Mouse (Mus musculus) stomach, embryonic 14.5 days (tissue): Measurements from ENCODE around the gene Sdsl. TPM values are rescaled to one million over a fixed set of nuclear protein-coding genes. Genes with fewer than 3 reads are reported as not detected.

ENCODE experiments used
- ATAC-seq: fragments of 200-750 bp; cut with Nextera tagmentation; 2 replicates; pipeline ENCODE4 v1.8.0; 2017; ENCODE audit warnings: low read depth, moderate TSS enrichment; ENCODE audit not compliant: insufficient number of reproducible peaks, insufficient read depth, low FRiP score
- H3K27ac ChIP-seq: fragments of 300-500 bp; sonication (generic); 2 replicates; pipeline ENCODE4 v1.5.1; 2014; ENCODE audit warnings: mild to moderate bottlenecking, low read length, moderate library complexity, mixed read lengths
- H3K27me3 ChIP-seq: fragments of 300-500 bp; sonication (generic); 2 replicates; pipeline ENCODE4 v1.6.1; 2014; ENCODE audit warnings: low read length, control low read depth, mixed read lengths; ENCODE audit not compliant: control insufficient read depth, insufficient read depth
- H3K36me3 ChIP-seq: fragments of 300-500 bp; sonication (generic); 2 replicates; pipeline ENCODE4 v1.6.1; 2014; ENCODE audit warnings: mild to moderate bottlenecking, control low read depth, low read length, moderate library complexity, mixed read lengths; ENCODE audit not compliant: control insufficient read depth, insufficient read depth
- H3K4me1 ChIP-seq: fragments of 300-500 bp; sonication (generic); 2 replicates; pipeline ENCODE4 v1.6.1; 2014; ENCODE audit warnings: low read length, control low read depth, mixed read lengths; ENCODE audit not compliant: control insufficient read depth, insufficient read depth
- H3K4me2 ChIP-seq: fragments of 300-500 bp; sonication (generic); replicated peaks from 2 replicates; pipeline ENCODE4 v1.6.1; 2014; ENCODE audit warnings: low read depth, low read length, control low read depth
- H3K4me3 ChIP-seq: fragments of 300-500 bp; sonication (generic); 2 replicates; pipeline ENCODE4 v1.5.1; 2014; ENCODE audit warnings: low read depth, low read length, control low read depth
- H3K9ac ChIP-seq: fragments of 300-500 bp; sonication (generic); replicated peaks from 2 replicates; pipeline ENCODE4 v1.6.1; 2014; ENCODE audit warnings: low read depth, mild to moderate bottlenecking, control low read depth, low read length, moderate library complexity, mixed read lengths
- H3K9me3 ChIP-seq: fragments of 300-500 bp; sonication (generic); 2 replicates; pipeline ENCODE4 v1.6.1; 2016; ENCODE audit warnings: low read depth, low read length, control low read depth; ENCODE audit not compliant: control insufficient read depth
- WGBS: fragments of 180-500 bp; shearing (Covaris S2); extraction: QIAGEN DNeasy Blood & Tissue Kit; methylation state at CpG from one replicate; pipeline ENCODE4 v1.1.7; 2014; 5-methylcytosine and 5-hydroxymethylcytosine counted together
- polyA plus RNA-seq: library from polyadenylated mRNA; unstranded; fragments of >200 nt; fragmentation: Nextera tagmentation; extraction: Ambion mirVana; gene quantifications from 2 replicates; pipeline ENCODE4 v1.2.1, GENCODE M21; 2014

The Sdsl gene
- polyA plus RNA-seq, 1 experiment from 2014 or later: 5.8 TPM

DNA sequence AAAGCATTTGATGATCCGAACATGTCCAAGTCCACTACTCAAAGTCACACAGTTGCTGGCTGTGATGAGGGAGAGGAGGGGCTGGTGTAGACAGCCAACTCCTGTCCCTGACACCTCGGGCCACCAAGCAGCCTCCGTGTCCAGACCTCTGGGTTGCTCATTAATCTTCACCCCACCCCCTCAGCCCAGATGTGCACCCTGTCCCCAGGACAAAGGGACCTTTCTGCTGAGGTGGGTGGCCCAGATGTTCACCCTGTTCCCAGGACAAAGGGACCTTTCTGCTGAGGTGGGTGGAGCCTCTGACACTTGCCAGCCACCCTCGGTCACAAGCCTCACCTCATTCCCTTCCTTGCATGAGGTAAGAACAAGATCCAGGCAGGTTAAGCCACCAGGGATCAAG, 1.1 kb downstream of the Sdsl start:
- ATAC-seq: no peak
- 49% methylated on average over 4 of the region's 4 CpGs for WGBS
- Histone ChIP-seq H3K9me3 (no peaks in the 10 kb centered on the region), H3K4me3 (no peak overlapping the region), H3K4me2 (no peak overlapping the region), H3K27ac (no peak overlapping the region), H3K9ac (no peak overlapping the region), H3K36me3 (no peaks in the 10 kb centered on the region), H3K27me3 (no peaks in the 10 kb centered on the region), H3K4me1 (no peaks in the 10 kb centered on the region)

DNA sequence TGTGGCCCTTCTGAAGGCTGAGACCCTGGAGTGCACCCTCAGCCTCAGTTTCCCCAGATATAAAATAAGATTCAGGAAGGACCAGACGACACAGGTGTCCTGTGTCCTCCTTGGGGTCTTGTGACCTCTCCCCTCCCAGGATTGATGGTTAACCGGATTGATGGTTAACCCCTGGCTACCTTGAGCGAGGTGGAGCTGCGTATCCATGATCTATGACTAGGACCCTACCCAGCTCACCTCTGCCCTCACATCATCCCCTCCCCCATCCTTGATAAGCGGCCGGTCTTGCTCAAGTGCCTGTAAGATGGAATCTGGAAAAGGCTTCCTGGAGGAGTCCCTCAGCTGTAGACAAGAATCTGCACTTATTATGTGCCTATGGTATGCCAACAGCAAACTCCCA, 3.8 kb downstream of the Sdsl start:
- 48% methylated on average over 6 of the region's 6 CpGs for WGBS
- H3K27me3 ChIP-seq: no peaks in the 10 kb centered on the region
- H3K9ac ChIP-seq: no peak overlapping the region
- H3K4me2 ChIP-seq: no peak overlapping the region
- no peak for ATAC-seq
- no peaks in the 10 kb centered on the region for H3K4me1 ChIP-seq
- no peak overlapping the region for H3K4me3 ChIP-seq
- no peaks in the 10 kb centered on the region for H3K36me3 ChIP-seq
- no peaks in the 10 kb centered on the region for H3K9me3 ChIP-seq
- H3K27ac ChIP-seq: no peak overlapping the region

DNA sequence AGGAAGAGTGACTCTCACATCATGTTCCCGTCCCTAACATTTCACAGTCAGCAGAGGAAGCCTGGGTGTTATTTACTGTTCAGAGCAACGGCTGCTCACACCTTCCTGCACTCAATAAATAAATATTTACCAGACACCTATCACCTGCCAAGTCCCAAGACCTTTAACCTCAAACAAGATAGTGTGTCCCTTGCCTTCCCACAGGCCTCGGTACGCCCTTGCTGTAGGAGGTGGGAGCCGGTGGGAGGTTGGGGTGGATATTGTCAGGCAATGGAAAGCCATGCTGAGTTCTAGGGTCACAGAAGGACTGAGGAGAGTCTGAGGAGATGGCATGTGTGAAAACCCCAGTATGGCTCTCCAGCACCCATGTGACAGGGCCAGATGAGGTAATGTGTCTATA, 4.3 kb downstream of the Sdsl start:
- no peak overlapping the region for H3K27ac ChIP-seq
- no peak for ATAC-seq
- H3K4me2 ChIP-seq: no peak overlapping the region
- H3K27me3 ChIP-seq: no peaks in the 10 kb centered on the region
- no peak overlapping the region for H3K4me3 ChIP-seq
- H3K36me3 ChIP-seq: no peaks in the 10 kb centered on the region
- H3K9ac ChIP-seq: no peak overlapping the region
- H3K9me3 ChIP-seq: no peaks in the 10 kb centered on the region
- H3K4me1 ChIP-seq: no peaks in the 10 kb centered on the region
- 61% methylated on average over 5 of the region's 5 CpGs for WGBS

DNA sequence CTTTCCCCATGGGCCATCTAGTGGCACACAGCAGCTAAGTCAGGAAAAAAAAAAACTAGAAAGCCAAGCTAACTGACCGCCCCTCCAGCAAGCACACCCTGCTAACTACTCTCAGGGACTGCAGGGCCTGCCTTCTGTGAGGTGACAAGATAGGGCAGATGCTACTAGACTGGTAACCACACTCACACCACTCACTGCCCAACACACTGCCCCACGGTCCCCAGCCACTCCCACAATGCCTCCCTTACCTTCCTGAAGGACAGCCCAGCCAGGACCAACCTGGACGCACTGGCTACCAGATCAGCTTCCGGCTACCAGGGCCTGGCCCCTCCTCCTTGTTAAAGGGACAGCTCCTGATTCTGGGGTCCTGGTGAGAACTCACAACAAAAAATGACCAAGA, 5.6 kb downstream of the Sdsl start:
- H3K36me3 ChIP-seq: no peaks in the 10 kb centered on the region
- no peak overlapping the region for H3K9ac ChIP-seq
- H3K4me1 ChIP-seq: no peaks in the 10 kb centered on the region
- no peak overlapping the region for H3K27ac ChIP-seq
- H3K4me3 ChIP-seq: peak overlapping the region; percentile 5; the same call in 1 of the 2 replicates
- no peaks in the 10 kb centered on the region for H3K27me3 ChIP-seq
- H3K4me2 ChIP-seq: peak overlapping the region; percentile 8; the same call in 1 of the 2 replicates
- no peak for ATAC-seq
- WGBS: 6% methylated on average over 4 of the region's 4 CpGs
- no peaks in the 10 kb centered on the region for H3K9me3 ChIP-seq

DNA sequence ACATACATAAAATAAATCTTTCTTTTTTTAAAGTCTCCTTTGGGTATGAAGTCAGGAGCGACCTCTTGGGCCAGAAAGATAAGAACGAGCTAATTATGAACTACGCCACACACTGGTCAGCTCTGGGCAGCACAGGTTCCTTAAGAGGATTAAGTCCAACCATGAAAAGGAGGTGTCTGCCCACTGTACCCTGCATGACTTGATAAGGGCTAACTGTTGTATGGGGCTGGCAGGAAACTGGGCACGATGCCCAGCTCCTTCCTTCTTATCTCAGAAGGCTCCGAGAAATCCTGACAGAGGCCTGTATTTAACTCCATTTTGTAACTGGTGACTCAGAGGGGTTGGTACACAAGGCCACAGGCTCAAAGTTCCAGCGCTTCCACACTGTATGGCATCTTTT, 6.8 kb downstream of the Sdsl start:
- 74% methylated on average over 6 of the region's 6 CpGs for WGBS
- H3K27me3 ChIP-seq: no peaks in the 10 kb centered on the region
- H3K4me1 ChIP-seq: no peaks in the 10 kb centered on the region
- H3K36me3 ChIP-seq: no peaks in the 10 kb centered on the region
- no peak for ATAC-seq
- H3K4me3 ChIP-seq: no peak overlapping the region
- H3K27ac ChIP-seq: no peak overlapping the region
- no peak overlapping the region for H3K4me2 ChIP-seq
- H3K9ac ChIP-seq: no peak overlapping the region
- no peaks in the 10 kb centered on the region for H3K9me3 ChIP-seq

DNA sequence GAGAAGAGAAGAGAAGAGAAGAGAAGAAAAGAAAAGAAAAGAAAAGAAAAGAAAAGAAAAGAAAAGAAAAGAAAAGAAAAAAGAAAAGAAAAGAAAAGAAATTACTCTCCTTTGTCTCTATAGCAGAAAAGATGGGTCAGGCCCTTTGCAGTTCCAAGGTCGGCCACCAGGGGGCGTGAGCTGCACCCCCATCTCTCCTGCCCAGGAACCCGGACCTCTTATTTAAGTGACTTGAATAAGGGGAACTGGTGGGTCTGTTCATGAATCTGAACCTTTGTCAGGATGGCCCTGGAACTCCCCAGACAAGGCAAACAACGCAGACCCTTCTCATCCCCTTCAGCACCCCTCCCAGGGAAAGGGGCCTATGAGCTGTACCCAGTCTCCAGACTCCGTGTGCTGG, 7.5 kb downstream of the Sdsl start:
- Histone ChIP-seq H3K4me2 (no peak overlapping the region), H3K27ac (no peak overlapping the region), H3K4me3 (no peak overlapping the region), H3K4me1 (no peaks in the 10 kb centered on the region), H3K27me3 (no peaks in the 10 kb centered on the region), H3K9me3 (no peaks in the 10 kb centered on the region), H3K36me3 (no peaks in the 10 kb centered on the region), H3K9ac (no peak overlapping the region)
- ATAC-seq: no peak
- WGBS: 46% methylated on average over 5 of the region's 5 CpGs

DNA sequence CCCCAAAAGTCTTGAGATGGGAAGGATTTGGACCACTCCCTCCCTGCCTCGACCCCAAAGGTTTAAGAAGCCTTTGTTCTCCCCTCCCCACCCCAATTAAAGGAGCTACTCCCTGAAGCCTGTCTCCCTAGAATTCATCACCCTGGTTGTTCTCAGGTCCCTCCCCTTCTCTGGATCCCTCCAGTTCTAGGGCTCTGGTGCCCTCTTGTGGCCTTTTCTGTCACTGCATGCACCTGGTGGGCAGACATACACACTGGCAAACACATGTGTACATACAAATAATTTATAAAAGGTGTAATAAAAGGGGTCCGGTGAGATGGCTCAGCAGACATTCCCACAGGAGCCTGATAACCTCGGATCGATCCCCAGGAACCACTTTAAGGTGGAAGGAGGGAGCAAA, 8.3 kb downstream of the Sdsl start:
- no peaks in the 10 kb centered on the region for H3K4me1 ChIP-seq
- H3K27ac ChIP-seq: no peak overlapping the region
- H3K4me3 ChIP-seq: no peak overlapping the region
- no peak overlapping the region for H3K4me2 ChIP-seq
- H3K36me3 ChIP-seq: no peaks in the 10 kb centered on the region
- H3K9me3 ChIP-seq: no peaks in the 10 kb centered on the region
- no peak for ATAC-seq
- 69% methylated on average over 4 of the region's 4 CpGs for WGBS
- H3K9ac ChIP-seq: no peak overlapping the region
- no peaks in the 10 kb centered on the region for H3K27me3 ChIP-seq

DNA sequence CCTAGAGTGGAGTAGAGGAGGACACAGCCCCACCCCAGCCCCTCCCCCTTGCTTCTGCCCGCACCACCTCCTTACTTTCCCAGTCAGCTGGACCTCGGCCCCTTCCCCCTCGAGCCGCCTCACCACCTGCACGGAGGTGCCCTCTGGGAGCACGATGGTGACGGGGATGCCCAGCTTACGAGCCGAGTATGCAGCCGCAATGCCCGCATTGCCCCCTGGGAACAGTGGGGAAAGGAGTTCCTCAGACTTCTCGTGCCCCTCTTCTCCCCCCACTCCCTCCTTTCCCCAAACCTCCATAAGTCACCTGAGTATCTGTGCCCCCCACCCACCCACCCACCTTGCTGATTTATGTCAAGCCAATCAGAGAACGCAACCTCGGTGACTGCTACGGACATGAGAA, 10.7 kb downstream of the Sdsl start:
- H3K36me3 ChIP-seq: no peaks in the 10 kb centered on the region
- ATAC-seq: no peak
- WGBS: 75% methylated on average over 15 of the region's 15 CpGs
- H3K27me3 ChIP-seq: no peaks in the 10 kb centered on the region
- H3K4me3 ChIP-seq: no peak overlapping the region
- H3K9ac ChIP-seq: no peak overlapping the region
- no peaks in the 10 kb centered on the region for H3K4me1 ChIP-seq
- H3K27ac ChIP-seq: no peak overlapping the region
- no peaks in the 10 kb centered on the region for H3K9me3 ChIP-seq
- H3K4me2 ChIP-seq: no peak overlapping the region

DNA sequence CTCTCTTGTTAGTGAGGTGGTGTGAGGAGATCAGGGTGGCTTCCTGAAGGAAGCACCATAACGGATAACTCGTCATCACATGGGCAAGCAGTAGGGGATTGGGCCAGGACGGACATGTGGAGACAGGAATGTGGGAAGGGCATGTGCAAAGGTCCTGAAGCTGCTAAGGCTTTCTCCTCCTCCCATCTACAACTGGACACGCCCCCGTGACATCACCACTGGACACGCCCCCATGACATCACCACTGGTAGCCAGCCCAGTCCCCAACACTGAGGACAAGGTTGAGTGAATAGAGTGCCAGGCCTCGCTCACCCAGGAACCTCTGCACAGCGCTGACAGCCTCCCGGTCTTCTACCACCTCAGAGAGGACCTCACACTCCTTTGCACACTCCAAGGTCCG, 13.5 kb downstream of the Sdsl start:
- Histone ChIP-seq H3K4me1 (no peaks in the 10 kb centered on the region), H3K9me3 (no peaks in the 10 kb centered on the region), H3K4me2 (no peak overlapping the region), H3K27me3 (no peaks in the 10 kb centered on the region), H3K36me3 (no peaks in the 10 kb centered on the region), H3K4me3 (no peak overlapping the region), H3K27ac (no peak overlapping the region), H3K9ac (no peak overlapping the region)
- no peak for ATAC-seq
- WGBS: 73% methylated on average over 10 of the region's 10 CpGs
